Mouse (Mus musculus) MEL (cell line): Measurements from ENCODE around the gene Mthfd2l.

Experiments used
- BHLHE40 ChIP-seq: IDR thresholded peaks from 2 replicates; pipeline ENCODE4 v1.6.1; 2012; ENCODE audit warnings: low read depth, mild to moderate bottlenecking, inconsistent platforms, low read length, improper control_type of control experiment, borderline replicate concordance
- CTCF ChIP-seq, 3 experiments: IDR thresholded peaks in 2 of 3; conservative IDR thresholded peaks in 1 of 3; 2 replicates each; pipeline ENCODE4 v1.5.1; 2011 to 2012; ENCODE audit warnings: low read length in 3 of 3, low read depth in 2 of 3, mild to moderate bottlenecking in 2 of 3, improper control_type of control experiment in 1 of 3, inconsistent platforms in 1 of 3, mixed read lengths in 1 of 3, moderate library complexity in 1 of 3; ENCODE audit not compliant: control insufficient read depth in 1 of 3, insufficient read depth in 1 of 3, poor library complexity in 1 of 3, severe bottlenecking in 1 of 3
- POLR2A ChIP-seq, 2 experiments: IDR thresholded peaks; 2 replicates each; pipeline ENCODE4 v1.6.1; 2011 to 2012; ENCODE audit warnings: low read length in 2 of 2, mild to moderate bottlenecking in 2 of 2, control low read depth in 1 of 2, improper control_type of control experiment in 1 of 2, low read depth in 1 of 2, moderate library complexity in 1 of 2; ENCODE audit not compliant: control insufficient read depth in 1 of 2, insufficient read depth in 1 of 2, poor library complexity in 1 of 2
- SMC3 ChIP-seq: IDR thresholded peaks from 2 replicates; pipeline ENCODE4 v1.6.1; 2011; ENCODE audit warnings: low read depth, low read length, improper control_type of control experiment

DNA sequence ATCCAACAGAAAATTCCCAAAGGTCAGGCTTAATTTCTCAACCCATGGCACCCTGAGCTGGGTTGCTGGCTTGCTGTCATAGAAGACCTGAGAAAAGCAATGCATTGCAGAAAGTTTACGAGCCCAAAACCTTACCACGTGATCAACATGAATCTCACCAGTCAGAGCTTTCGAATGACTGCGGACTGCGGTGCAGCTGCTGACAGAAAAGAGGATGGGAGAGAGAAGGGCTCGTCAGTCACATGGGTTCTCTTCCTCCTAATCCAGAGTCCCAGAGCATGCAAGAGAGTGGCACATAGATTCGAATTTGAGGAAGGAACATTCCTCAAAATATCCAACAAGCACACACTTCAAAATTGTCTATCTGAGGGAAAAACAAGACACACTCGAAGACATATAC, 36.7 kb upstream of the Mthfd2l start:
- TF ChIP-seq CTCF (IDR thresholded peaks at IDR 0.05 in 2 of 3, conservative IDR thresholded peaks at IDR 0.05 in 1 of 3; ENCODE audit: control insufficient read depth in 1 of 3, insufficient read depth in 1 of 3, low read depth in 2 of 3, low read length in 3 of 3, poor library complexity in 1 of 3, severe bottlenecking in 1 of 3): no peak
- TF ChIP-seq POLR2A (IDR thresholded peaks at IDR 0.05; ENCODE audit: control insufficient read depth in 1 of 2, insufficient read depth in 1 of 2, low read depth in 1 of 2, low read length in 2 of 2, poor library complexity in 1 of 2): no peak
- no peak for TF ChIP-seq BHLHE40
- TF ChIP-seq SMC3: no peak
